Mouse (Mus musculus) liver, embryonic 14.5 days (tissue): ENCODE measurements around the gene Arf5.

Experiments
- CTCF ChIP-seq: IDR thresholded peaks from 2 replicates; pipeline ENCODE4 v1.5.1; 2016; ENCODE audit warnings: antibody characterized with exemption, low read depth, control low read depth
- EP300 ChIP-seq: IDR thresholded peaks from 2 replicates; pipeline ENCODE4 v1.6.1; 2016; ENCODE audit warnings: antibody characterized with exemption, low read depth

- TF ChIP-seq CTCF (no peak), EP300 (no peak)
Measured at GRCm38 (mm10) chr6:28471284-28472035, 48.1 kb downstream of the Arf5 start.
